Mouse (Mus musculus) cerebellum, adult 2 months (tissue): ENCODE results near the gene Eef1akmt3. TPM values are rescaled to one million over a fixed set of nuclear protein-coding genes. Genes with fewer than 3 reads are reported as not detected.

ENCODE experiments used
- DNase-seq, 2 experiments: peaks; one replicate each; pipeline ENCODE4 v3.0.0; 2021
- H3K27ac ChIP-seq: fragments of 200-500 bp; 2 replicates; pipeline ENCODE4 v1.5.1; 2012; ENCODE audit warnings: low read length, control low read depth, inconsistent platforms; ENCODE audit not compliant: insufficient read depth
- H3K27me3 ChIP-seq: fragments of 200-500 bp; 2 replicates; pipeline ENCODE4 v1.6.1; 2012; ENCODE audit warnings: inconsistent platforms, mild to moderate bottlenecking, low read length, moderate library complexity; ENCODE audit not compliant: control insufficient read depth, insufficient read depth
- H3K4me1 ChIP-seq: fragments of 200-500 bp; 2 replicates; pipeline ENCODE4 v1.6.1; 2011; ENCODE audit warnings: low read length; ENCODE audit not compliant: control insufficient read depth, insufficient read depth
- H3K4me3 ChIP-seq: fragments of 200-500 bp; replicated peaks from 2 replicates; pipeline ENCODE3; 2011; ENCODE audit warnings: mild to moderate bottlenecking, low read depth, low read length, control low read depth; ENCODE audit not compliant: insufficient read depth
- CTCF ChIP-seq: fragments of 200-500 bp; IDR thresholded peaks from 2 replicates; pipeline ENCODE4 v1.5.1; 2011; ENCODE audit warnings: low read depth, mild to moderate bottlenecking, control low read depth, low read length, moderate library complexity, borderline replicate concordance; ENCODE audit not compliant: insufficient read depth
- POLR2A ChIP-seq: fragments of 200-500 bp; IDR thresholded peaks from 2 replicates; pipeline ENCODE4 v1.6.1; 2011; ENCODE audit warnings: low read length, control low read depth, borderline replicate concordance; ENCODE audit not compliant: insufficient read depth
- WGBS: fragments of 180-500 bp; shearing (Covaris S2); methylation state at CpG from one replicate; pipeline ENCODE4 v1.1.7; 2018; 5-methylcytosine and 5-hydroxymethylcytosine counted together
- polyA plus RNA-seq: library from polyadenylated mRNA; depleted of rRNA; stranded (reverse); fragments of >200 nt; gene quantifications from 2 replicates; pipeline ENCODE4 v1.2.3, GENCODE M21; 2012

The Eef1akmt3 gene
- polyA plus RNA-seq, 1 experiment = 0.13 TPM

GRCm38 (mm10) chr10:127080901-127081780 is 39.8 kb upstream of the Eef1akmt3 start:
- Histone ChIP-seq H3K4me1 (peaks cover 29% of the 10 kb centered on the region), H3K27me3 (no peaks in the 10 kb centered on the region), H3K27ac (peak overlapping the region; percentile 97), H3K4me3 (peak overlapping the region; percentile 99)
- 2% methylated on average over 48 of the region's 48 CpGs for WGBS
- peak; percentile 79 for DNase-seq
- TF ChIP-seq POLR2A = peak; percentile 50; the same call in 1 of the 2 replicates
- no peak for TF ChIP-seq CTCF

- WGBS = 1% methylated on average over 70 of the region's 70 CpGs
- peak overlapping the region; percentile 97 for H3K27ac ChIP-seq
- peaks cover 29% of the 10 kb centered on the region for H3K4me1 ChIP-seq
- H3K27me3 ChIP-seq = no peaks in the 10 kb centered on the region
- TF ChIP-seq CTCF (peak; percentile 21; the same call in 1 of the 2 replicates), POLR2A (no peak)
- DNase-seq = peak; percentile 70 to 76
- H3K4me3 ChIP-seq = peak overlapping the region; percentile 99
Observed at GRCm38 (mm10) chr10:127079665-127080391, 38.5 kb upstream of the Eef1akmt3 start.

GRCm38 (mm10) chr10:127078677-127079575 is 37.6 kb upstream of the Eef1akmt3 start:
- Histone ChIP-seq H3K4me1 (peaks cover 26% of the 10 kb centered on the region), H3K4me3 (peak overlapping the region; percentile 99), H3K27ac (peak overlapping the region; percentile 97), H3K27me3 (no peaks in the 10 kb centered on the region)
- 1% methylated on average over 36 of the region's 49 CpGs for WGBS
- DNase-seq = peak; percentile 79 to 84
- TF ChIP-seq CTCF (no peak), POLR2A (peak; percentile 37; the same call in 1 of the 2 replicates)

GRCm38 (mm10) chr10:127078001-127078676 is 36.8 kb upstream of the Eef1akmt3 start:
- Histone ChIP-seq H3K4me1 (peaks cover 19% of the 10 kb centered on the region), H3K27me3 (no peaks in the 10 kb centered on the region), H3K27ac (no peak overlapping the region), H3K4me3 (peak overlapping the region; percentile 99)
- DNase-seq = peak in 1 of 2 experiments; percentile 36
- WGBS = 5% methylated on average over 12 of the region's 12 CpGs
- TF ChIP-seq POLR2A (no peak), CTCF (no peak)

- TF ChIP-seq CTCF (no peak), POLR2A (no peak)
- peaks cover 13% of the 10 kb centered on the region for H3K4me1 ChIP-seq
- no peak for DNase-seq
Observed at GRCm38 (mm10) chr10:127077515-127077914, 36.2 kb upstream of the Eef1akmt3 start.

GRCm38 (mm10) chr10:127076082-127076481 is 34.8 kb upstream of the Eef1akmt3 start:
- H3K4me1 ChIP-seq = peaks cover 12% of the 10 kb centered on the region
- WGBS = 46% methylated on average over 4 of the region's 4 CpGs
- no peaks in the 10 kb centered on the region for H3K27me3 ChIP-seq
- no peak for DNase-seq
- no peak overlapping the region for H3K4me3 ChIP-seq
- H3K27ac ChIP-seq = no peak overlapping the region
- TF ChIP-seq CTCF = no peak
- no peak for TF ChIP-seq POLR2A

More at GRCm38 (mm10) chr10:127077515-127077914, 36.2 kb upstream of the Eef1akmt3 start:
- Histone ChIP-seq H3K27me3 (no peaks in the 10 kb centered on the region), H3K4me3 (no peak overlapping the region), H3K27ac (no peak overlapping the region)
- 20% methylated on average over 10 of the region's 10 CpGs for WGBS

- H3K4me1 ChIP-seq = peaks cover 13% of the 10 kb centered on the region
- no peak overlapping the region for H3K4me3 ChIP-seq
- TF ChIP-seq POLR2A (no peak), CTCF (no peak)
- H3K27me3 ChIP-seq = no peaks in the 10 kb centered on the region
- H3K27ac ChIP-seq = no peak overlapping the region
- 57% methylated on average over 8 of the region's 8 CpGs for WGBS
- DNase-seq = no peak
Observed at GRCm38 (mm10) chr10:127075651-127076050, 34.3 kb upstream of the Eef1akmt3 start.
